Mouse (Mus musculus) layer of hippocampus, adult 11-12 months (tissue): Measurements from ENCODE around the gene Grap2.
A peak's percentile ranks its signal among the peaks of the same experiment; 100 is the strongest.
"Not testable (repeated sequence)": the region's sequence is repeated elsewhere in the genome, so short reads cannot be mapped to it uniquely, and the experiment has no call there.

Experiments
- DNase-seq: peaks from one replicate; pipeline ENCODE4 v3.0.0; 2022; ENCODE audit warnings: low spot score

Grap2 gene

DNA sequence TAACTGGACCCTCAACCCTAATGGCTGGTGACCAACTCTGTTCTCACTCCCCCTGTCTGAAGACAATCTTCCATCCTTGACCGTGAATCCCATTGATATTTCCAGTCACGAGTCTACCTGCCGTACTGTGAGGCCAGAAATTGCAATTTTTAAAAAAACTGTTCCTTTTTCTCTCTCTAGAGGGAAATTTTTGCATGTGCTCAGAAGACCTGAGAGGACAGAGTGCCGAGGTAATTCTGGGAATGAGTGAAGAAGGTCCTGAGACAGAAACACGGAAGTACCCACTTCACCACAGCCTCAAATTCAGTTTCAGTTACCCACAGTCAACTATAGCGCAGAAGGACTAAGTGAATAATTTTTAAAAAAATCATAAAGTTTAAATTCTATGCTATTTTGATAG, 5.7 kb upstream of the Grap2 start:
- no peak for DNase-seq

DNA sequence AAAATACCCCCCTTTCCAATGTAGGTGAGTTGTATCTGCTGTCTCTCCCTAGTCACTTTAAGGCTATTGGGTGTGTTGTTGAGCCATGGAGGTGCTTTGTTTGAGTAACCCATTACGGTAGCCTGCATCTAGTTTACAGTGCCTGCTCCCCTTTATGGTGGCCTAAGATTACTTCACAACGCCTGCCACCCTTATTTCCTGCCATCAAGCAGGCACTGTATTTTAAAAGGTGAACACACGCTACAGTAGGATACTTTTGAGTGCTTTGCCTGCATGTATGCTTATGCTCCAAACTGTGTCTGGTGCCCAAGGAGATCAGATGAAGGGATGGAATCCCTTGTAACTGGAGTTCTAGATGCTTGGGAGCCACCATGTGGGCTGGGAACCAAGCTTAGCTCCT, 5.3 kb upstream of the Grap2 start:
- no peak for DNase-seq

DNA sequence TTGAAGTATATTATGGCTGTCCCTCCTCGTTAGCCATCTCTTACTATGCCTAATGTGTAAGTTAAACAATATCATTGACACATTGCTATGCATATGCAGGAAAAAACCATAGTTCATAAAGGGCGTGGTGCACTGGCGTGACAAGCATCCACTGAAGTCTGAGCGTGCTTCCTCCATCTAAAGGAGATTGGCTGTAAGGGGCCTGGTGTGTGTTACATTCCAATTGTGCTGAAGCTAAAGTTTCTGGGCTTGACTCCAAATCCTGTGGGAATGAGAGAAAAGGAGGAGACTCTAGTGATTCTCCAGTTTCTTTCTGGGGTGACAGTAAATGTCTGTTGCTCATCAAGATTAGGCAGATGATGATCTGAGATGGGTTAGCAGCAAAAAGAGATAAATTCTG, 4.7 kb upstream of the Grap2 start:
- DNase-seq, result no peak

DNA sequence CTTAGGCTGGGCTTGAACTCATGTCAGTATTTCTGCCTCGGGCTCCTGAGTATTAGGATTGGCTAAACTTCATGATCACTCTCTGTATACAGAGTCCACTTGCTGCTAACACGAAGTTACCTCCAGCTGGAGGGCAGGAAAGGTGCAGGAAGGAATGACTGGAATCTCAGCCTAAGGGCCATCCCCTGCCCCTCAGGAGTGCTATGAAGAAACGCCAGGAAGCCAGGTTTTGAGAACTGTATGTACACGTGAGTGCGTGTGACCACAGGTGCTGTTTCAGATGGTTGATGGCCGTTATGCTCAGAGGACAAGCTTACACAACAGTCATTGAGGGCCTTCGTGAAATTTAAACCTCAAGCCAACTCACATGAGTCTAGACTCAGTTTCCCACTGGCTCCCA, 3.2 kb upstream of the Grap2 start:
- no peak for DNase-seq

DNA sequence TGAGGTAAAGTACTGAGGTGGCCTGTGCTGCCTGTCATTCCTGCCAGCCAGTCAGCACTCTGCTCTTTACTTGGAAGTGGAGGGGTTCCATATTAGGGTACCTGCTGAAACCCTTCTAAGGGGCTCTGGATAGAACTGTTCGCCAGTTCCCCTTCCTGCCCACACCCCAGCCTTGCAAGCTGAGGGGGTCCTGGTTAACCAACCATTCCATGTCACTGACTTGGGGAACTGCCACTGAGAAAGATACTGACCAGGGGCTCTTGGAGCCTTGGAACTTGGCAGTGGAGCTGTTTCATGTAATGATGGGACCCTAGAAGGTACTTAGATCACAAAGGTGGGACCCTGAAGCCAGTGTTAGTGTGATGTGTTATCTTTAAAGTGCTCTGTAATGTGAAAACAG, 2.2 kb upstream of the Grap2 start:
- no peak for DNase-seq

DNA sequence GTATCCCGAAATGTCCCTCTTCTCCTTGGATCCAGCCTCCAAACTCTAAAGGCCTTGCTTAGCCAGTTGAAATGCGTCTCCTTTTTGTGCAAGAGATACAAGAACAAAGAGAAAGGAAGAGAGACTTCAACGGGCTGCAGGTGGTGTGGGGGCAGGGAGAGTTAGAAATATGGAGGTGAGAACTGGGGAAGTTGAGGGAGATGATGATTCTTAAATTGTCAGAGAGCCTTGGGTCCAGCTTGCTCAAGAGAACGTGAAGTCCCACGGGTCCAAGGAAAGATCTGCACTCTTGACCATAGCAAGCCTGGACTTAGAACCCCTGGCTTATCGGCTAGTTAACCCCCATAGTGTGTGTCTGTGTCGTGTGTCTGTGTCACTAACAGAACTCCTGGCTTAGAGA, 783 bp upstream of the Grap2 start:
- DNase-seq, result no peak

DNA sequence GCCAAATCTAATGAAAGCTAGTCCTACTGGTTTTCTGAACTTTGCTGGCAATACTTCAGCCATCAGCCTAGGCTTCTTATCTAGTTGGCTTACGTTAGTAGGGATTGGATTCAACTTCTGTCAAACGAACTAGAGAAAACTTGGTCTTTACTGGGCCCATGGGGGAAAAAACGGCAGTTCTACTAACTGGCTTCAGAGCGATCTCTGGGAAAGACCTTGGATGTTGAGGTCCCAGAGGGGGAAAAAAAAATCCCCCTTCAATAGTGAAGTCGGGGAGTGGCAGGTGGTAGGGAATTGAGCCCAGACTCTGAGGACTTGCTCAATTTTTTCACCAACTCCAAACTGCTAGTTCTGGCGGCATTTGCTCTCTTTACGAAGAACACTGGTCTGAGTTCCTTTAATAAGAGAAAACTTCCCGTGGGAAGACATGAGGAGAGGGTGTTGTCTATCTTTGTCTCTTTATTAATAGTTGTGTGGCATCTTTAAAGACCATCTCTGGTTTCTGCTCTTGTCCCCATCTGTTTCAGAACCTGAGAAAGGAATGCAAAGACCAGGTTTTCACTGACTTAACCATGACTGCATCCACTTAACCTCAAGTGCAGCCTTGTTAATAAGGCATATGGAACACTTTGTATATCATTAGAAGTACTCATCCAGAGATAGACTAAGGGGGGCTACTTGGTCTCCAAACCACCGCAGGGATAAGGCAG, 572 bp downstream of the Grap2 start:
- DNase-seq, result no peak

DNA sequence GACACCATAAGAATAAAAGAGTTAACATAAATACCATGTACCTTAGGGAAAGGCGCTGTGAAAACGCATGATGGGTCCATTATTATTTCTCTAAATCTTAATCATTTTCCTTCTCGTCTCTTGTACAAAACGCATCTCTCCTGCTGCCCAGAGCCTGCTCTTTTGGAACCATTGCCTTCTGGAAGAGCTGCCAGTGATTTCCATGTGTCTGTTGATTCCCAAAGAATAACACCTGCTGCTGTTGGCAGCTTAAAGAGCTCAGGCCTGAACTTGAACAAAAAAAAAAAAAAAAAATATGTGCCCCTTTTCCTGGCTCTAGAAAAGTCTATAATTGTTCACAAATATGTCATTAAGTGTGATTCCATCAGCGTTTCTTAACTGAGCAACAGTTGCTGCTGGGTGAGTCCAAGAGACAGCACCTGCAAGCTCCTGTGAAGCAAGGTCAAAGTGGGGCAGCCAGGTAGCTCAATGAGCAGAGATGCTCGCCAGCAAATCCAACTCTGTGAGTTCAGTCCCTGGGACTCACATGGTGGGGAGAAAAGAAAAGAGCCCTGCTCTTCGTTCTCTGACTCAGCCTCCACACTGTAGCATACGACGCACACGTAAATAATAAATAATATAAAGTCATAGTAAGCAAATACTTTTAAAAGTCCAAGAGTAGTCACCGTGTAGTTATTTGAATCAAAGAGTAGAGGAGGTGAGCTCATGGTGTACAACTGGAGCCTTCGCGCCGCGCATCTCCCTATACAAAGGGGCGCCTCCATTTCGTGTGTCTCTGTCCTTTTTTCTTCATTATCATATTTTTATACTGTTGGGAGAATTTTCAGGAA, 2.0 kb downstream of the Grap2 start:
- no peak for DNase-seq

DNA sequence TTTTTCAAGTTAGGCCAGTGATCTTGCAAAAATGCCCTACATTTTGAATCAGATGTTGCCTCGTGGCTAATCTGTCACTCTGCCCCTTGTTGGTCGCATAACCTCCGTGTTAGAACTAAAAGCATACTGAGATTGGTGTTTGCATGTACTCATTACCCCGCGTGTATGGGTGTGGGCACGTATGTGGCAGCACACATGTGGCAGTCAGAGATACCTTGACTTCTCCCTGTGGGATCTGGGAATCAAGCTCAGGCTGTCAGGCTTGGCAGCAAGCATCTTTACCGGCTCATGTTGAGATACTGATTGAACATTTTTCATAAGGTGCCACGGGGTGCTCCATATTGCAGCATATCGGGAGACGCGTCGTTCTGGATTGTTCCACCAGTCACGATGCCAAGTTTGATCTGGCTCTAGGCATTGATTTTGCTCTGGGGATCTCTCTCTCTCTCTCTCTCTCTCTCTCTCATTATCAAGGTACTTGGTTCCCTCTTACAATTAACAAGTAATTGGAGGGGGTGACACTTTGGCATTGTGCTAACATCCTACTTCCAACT, 3.5 kb downstream of the Grap2 start:
- DNase-seq, result peak; percentile 19

DNA sequence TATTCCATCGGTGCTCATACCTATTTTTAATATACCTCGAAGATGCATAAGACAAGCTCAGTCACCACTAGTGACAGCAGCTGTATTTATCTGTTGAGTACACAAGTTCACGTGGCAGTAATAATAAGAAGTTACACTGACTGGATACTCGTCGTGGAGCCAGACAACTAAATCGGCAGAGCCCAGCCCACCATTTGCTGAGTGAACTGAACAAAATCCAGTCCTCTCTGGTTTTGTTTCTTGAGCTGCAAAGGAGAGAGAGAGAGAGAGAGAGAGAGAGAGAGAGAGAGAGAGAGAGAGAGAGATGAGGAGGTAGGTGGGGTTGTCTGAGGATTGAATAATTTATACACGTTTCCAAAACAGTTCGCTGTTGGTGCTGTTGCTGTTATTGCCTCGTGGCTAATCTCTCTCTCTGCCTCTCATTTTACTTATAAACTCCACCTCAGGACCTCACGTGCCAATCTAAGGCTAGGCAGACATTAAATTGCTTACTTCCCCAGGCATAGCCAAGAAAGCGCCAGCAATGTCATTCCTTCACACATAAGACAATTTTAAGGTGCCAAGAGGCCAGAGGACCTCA, 4.1 kb downstream of the Grap2 start:
- no peak for DNase-seq

DNA sequence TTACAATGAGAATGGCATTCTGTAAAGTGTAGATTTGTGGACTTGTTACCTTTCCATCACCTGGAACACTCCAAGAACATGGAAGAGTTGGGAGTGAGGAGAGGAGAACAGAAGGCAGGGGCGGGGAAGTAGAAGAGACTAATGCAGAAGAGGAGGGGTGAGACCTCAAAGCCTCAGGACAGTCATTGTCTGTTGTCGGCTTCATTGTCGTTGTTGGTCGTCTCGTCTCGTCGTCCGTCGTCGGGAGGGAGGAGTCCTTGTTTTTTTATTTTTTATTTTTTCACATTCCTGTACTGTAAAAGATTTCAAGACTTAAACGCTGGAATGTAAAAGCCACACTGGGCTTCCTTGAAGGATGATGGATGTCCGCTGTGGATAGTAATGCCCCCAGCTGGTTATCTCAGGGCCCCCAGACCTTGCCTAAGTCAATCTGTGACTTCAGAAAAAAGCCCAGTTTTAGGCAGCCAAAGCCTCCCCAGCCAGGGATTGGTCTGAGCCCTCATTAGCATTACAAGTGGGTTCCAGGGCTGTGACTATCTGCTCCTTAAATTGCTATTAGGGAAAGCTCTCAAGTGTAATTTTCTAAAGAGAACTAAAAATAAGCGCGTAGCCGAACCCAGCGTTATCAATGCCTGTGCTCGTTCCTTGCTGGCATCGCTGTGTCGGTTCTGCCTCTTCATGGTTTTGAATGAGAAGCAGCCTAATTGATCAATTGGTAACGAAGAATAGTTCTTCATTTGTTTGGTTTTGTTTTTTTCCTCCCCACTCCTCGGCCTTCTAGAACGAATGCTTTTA, 5.0 kb downstream of the Grap2 start:
- DNase-seq, result no peak

DNA sequence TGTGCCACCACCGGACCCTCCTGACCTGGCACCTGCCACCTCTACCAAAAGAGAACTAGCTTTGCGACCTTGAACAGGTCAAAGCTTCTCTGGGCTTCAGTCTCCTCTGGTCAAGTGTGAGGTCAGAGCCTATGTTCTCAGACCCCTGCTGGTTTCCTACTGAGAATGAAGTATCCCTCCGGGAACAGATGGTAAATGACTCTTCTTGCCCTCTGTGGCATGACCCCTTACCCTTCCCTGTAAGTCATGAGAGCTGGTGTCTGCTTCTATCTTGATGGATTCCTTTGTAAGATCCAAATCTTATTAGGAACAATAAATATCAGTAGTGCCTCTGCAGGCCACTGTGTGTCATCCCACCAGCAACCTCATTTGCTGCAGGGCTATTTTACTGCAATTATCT, 6.7 kb downstream of the Grap2 start:
- no peak for DNase-seq

DNA sequence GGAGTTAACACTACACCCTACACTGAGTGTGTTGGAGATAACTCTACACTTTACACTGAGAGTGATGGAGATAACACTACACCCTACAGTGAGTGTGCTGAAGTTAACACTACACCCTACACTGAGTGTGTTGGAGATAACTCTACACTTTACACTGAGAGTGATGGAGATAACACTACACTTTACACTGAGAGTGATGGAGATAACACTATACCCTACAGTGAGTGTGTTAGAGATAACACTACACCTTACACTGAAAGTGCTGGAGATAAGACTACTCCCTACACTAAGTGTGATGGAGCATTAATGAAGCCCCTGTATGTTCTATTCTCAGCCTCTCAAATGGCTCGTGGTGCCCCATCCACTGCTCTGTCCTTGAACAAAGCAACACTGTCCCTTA, 8.2 kb downstream of the Grap2 start:
- not testable (repeated sequence) for DNase-seq

DNA sequence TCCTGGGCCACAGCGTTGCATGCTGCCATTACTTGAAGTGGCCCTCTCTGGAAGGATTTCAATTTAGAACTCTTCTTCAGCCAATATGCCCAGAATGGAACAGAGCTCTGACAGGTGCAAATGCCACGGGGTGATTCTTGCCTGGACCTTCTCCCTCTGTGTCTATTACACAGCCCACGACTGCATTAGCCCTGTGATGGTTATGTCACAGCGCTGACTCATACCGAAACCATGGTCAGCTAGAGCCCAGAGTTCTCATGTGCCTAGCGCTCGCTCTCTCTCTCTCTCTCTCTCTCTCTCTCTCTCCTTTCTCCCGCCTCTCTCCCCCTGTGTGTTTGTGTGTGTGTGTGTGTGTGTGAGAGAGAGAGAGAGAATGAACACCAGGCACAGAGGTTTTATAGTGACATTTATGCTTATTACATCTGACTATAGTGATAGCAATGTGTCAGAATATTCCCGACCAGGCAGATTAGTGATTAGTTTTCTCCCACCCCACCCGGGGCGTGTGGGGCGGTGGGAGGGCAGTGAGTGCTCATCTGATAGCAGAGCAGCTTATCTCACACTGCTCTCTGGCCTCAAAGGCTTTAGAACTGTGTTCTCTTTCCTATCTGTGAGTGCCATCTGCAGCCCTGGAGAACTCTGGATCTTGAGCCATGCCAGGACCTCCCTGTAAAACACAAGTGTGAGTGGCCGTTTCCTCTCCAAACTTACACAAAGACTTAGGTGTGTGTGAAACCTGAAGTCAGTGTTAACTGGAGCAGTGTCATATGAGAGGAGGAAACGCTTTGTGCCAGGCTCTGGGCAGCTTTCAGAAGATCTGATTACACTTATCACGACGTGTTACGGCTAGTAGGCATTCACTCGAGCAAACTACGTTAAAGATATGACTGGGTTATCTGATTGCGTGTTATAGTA, 10.4 kb downstream of the Grap2 start:
- no peak for DNase-seq

DNA sequence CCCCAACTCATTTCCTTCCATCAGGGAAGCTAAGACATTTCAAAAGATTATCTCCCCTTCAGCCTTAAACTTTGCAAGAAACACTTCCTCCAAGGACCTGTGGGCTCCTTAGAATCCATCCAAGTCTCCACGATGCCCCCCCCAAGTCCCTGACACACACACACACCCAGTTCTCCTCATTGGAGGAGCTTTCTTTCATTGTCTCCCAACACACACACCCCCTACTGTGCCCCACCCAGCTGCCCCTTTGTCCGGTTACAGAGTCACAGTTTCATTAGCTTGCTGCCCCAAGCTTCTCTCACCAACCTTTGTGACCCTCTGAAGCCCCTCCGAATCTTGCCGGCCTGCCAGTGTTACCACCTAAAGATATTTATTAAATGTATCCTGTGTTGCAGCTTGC, 13.9 kb downstream of the Grap2 start:
- DNase-seq, result no peak

DNA sequence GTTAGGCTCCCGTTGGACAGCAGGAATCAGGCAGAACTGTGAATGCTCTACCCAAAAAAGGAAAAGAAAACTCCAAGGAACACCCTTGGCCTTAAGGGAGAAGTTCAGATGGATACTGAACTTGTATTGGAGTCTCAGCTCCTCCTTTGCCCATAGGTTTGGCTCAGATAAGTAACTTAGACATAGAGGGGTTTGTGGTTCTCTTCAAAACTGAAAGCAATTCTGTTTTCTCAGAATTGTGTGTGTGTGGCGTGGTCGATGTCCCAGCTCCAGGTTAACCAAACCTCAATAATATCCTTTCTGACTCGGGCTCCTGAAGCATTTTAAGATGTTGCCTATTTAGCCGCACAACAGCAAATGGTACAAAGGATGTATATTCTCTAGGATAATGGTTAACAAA, 18.2 kb downstream of the Grap2 start:
- no peak for DNase-seq

DNA sequence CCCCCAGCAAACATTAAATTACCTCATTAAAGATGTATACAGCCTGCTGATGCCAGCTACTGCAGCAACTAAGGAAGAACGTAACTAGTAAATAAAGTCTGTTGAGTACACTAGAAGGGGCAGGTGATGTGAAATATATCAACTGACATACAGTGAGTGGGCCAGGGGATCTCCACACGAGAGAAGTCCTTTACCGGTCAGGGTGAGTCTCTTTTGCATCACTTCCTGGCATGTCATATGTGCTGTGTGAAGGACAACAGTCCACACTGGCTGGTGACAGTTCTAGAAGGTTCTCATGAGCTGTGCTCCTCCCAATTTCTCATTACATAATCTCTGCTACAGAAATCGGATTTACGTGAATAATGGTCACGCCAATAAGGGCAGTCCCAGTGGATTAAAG, 20.3 kb downstream of the Grap2 start:
- DNase-seq, result no peak

DNA sequence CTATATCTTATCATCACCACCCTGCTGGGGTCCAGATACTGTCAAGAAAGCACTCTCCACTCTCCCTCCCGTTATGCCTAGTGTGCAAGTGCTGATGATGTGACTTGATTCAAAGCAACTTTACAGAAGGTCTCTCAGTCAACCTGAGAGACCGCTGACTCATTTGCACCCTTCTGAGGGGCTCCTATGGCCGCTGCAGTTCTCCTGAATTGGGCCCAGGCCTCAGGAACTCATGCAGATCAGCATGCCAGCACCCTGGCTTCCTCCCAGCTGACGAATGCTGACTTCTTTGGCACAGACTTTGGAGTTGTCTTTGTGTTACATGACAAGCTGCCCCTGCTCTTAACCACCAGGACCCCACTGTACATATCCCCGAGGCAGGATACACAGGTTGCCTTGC, 21.5 kb downstream of the Grap2 start:
- no peak for DNase-seq

DNA sequence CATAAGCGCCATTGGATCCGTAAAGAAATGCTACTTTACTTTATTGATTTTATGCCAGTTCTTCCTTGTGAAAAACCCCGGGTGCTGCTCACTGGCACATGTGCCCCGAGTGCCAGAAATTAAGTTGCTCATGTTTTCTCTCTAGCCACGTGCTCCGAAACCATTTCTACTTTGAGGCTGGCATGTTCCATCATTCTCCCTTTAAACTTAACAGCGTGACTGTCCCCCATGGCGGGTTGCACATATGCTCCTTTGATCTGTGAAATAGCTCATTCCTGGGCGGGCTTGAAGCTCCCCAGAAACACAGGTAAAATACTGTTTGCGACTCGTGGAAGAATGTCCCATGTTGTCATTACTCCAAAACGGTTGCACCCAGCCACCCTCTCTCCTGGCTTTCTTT, 26.4 kb downstream of the Grap2 start:
- no peak for DNase-seq

DNA sequence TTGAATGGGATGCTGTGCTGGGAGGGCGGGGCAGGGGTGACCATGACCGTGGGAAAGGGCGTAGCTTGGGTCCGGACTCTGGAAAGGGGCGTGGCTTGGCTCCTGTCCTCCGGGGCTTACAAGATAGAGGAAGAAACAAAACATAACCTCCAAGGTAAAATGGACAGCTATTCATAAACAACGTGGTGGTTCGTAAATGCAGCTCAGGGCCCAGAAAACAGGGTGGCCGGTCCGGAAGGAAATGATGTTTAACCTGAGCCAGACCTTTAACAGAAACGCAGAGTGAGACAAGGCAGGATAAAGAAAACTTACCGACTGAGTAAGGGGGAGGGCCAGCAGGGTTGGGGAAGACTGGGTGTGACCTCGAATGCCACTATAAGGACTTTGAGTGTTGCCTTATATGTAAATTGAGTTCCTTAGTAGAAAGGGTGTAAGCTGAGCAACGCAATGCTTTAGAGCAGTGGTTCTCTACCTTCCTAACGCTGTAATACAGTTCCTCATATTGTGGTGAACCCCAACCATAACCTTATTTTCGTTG, 26.9 kb downstream of the Grap2 start:
- DNase-seq, result no peak

DNA sequence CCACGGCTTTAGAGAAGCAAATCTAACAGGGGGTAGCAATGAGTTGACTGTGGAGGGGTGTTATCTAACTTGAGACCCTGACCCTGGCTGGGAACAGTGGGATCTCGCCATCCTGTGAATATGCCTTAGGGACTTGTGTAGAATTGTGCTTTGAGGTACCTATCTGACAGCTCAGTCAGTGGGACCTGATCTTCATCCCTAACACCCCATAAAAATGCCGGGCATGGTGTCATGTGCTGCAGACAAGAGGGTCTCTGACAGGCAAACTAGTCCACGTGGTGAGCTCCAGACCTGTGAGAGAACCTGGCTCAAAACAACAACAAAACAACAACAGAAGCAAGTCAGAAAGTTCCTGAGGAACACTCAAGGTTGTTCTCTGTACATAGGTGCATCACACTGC, 27.4 kb downstream of the Grap2 start:
- no peak for DNase-seq
